Mouse (Mus musculus): ENCODE measurements around the gene Lsm14b. TPM values are rescaled to one million over a fixed set of nuclear protein-coding genes. Genes with fewer than 3 reads are reported as not detected.

Lsm14b gene
- total and polyA plus RNA-seq, 2 experiments from 2014 or later, result 23.6 to 118 TPM

GRCm38 (mm10) chr2:179978250-179978649 lies 46.5 kb upstream of the Lsm14b start:
- Histone ChIP-seq H3K36me3 (ENCODE audit: insufficient read depth, low read length) (no peaks in the 10 kb centered on the region), H3K9ac (replicated peaks; ENCODE audit: low read length, poor library complexity, severe bottlenecking) (no peak overlapping the region), H3K4me3 (ENCODE audit: low read depth, low read length) (no peak overlapping the region), H3K4me2 (ENCODE audit: low read depth, low read length, poor library complexity, severe bottlenecking) (no peak overlapping the region), H3K9me3 (ENCODE audit: low read length) (no peaks in the 10 kb centered on the region), H3K27ac (ENCODE audit: low read depth, low read length) (no peak overlapping the region), H3K27me3 (ENCODE audit: insufficient read depth, low read length) (no peaks in the 10 kb centered on the region), H3K4me1 (ENCODE audit: insufficient read depth, low read length) (peaks cover 14% of the 10 kb centered on the region)
- 76% methylated on average over 3 of the region's 3 CpGs for WGBS
- TF ChIP-seq CTCF (IDR thresholded peaks at IDR 0.05), result no peak
- DNase-seq (ENCODE audit: low spot score) (no peak), ATAC-seq (ENCODE audit: low FRiP score) (no peak)

GRCm38 (mm10) chr2:179979836-179980235 lies 45.0 kb upstream of the Lsm14b start:
- Histone ChIP-seq H3K4me3 (ENCODE audit: low read depth, low read length) (no peak overlapping the region), H3K36me3 (ENCODE audit: insufficient read depth, low read length) (no peaks in the 10 kb centered on the region), H3K27me3 (ENCODE audit: insufficient read depth, low read length) (no peaks in the 10 kb centered on the region), H3K4me2 (ENCODE audit: low read depth, low read length, poor library complexity, severe bottlenecking) (no peak overlapping the region), H3K27ac (ENCODE audit: low read depth, low read length) (no peak overlapping the region), H3K9ac (replicated peaks; ENCODE audit: low read length, poor library complexity, severe bottlenecking) (no peak overlapping the region), H3K9me3 (ENCODE audit: low read length) (no peaks in the 10 kb centered on the region), H3K4me1 (ENCODE audit: insufficient read depth, low read length) (no peaks in the 10 kb centered on the region)
- TF ChIP-seq CTCF (IDR thresholded peaks at IDR 0.05), result no peak
- WGBS, result 76% methylated on average over 8 of the region's 8 CpGs
- ATAC-seq (ENCODE audit: low FRiP score) (no peak), DNase-seq (ENCODE audit: low spot score) (no peak)

GRCm38 (mm10) chr2:179980616-179981015 lies 44.2 kb upstream of the Lsm14b start:
- Histone ChIP-seq H3K36me3 (ENCODE audit: insufficient read depth, low read length) (no peaks in the 10 kb centered on the region), H3K9ac (replicated peaks; ENCODE audit: low read length, poor library complexity, severe bottlenecking) (no peak overlapping the region), H3K27me3 (ENCODE audit: insufficient read depth, low read length) (no peaks in the 10 kb centered on the region), H3K9me3 (ENCODE audit: low read length) (no peaks in the 10 kb centered on the region), H3K4me3 (ENCODE audit: low read depth, low read length) (no peak overlapping the region), H3K27ac (ENCODE audit: low read depth, low read length) (no peak overlapping the region), H3K4me1 (ENCODE audit: insufficient read depth, low read length) (no peaks in the 10 kb centered on the region), H3K4me2 (ENCODE audit: low read depth, low read length, poor library complexity, severe bottlenecking) (no peak overlapping the region)
- 55% methylated on average over 4 of the region's 4 CpGs for WGBS
- no peak for TF ChIP-seq CTCF (IDR thresholded peaks at IDR 0.05)
- ATAC-seq (ENCODE audit: low FRiP score) (no peak), DNase-seq (ENCODE audit: low spot score) (no peak)

- TF ChIP-seq CTCF (IDR thresholded peaks at IDR 0.05), result no peak
- no peak overlapping the region for H3K4me2 ChIP-seq (ENCODE audit: low read depth, low read length, poor library complexity, severe bottlenecking)
- no peak overlapping the region for H3K4me3 ChIP-seq (ENCODE audit: low read depth, low read length)
- H3K9me3 ChIP-seq (ENCODE audit: low read length), result no peaks in the 10 kb centered on the region
- no peak overlapping the region for H3K27ac ChIP-seq (ENCODE audit: low read depth, low read length)
- WGBS, result 74% methylated on average over 3 of the region's 3 CpGs
- no peak overlapping the region for H3K9ac ChIP-seq (replicated peaks; ENCODE audit: low read length, poor library complexity, severe bottlenecking)
- ATAC-seq (ENCODE audit: low FRiP score) (no peak), DNase-seq (ENCODE audit: low spot score) (no peak)
- H3K4me1 ChIP-seq (ENCODE audit: insufficient read depth, low read length), result no peaks in the 10 kb centered on the region
- H3K27me3 ChIP-seq (ENCODE audit: insufficient read depth, low read length), result no peaks in the 10 kb centered on the region
- no peaks in the 10 kb centered on the region for H3K36me3 ChIP-seq (ENCODE audit: insufficient read depth, low read length)
Measured at GRCm38 (mm10) chr2:179982715-179983114, 42.1 kb upstream of the Lsm14b start.

- 46% methylated on average over 7 of the region's 7 CpGs for WGBS
- Histone ChIP-seq H3K4me1 (ENCODE audit: insufficient read depth, low read length) (no peaks in the 10 kb centered on the region), H3K4me2 (ENCODE audit: low read depth, low read length, poor library complexity, severe bottlenecking) (no peak overlapping the region), H3K4me3 (ENCODE audit: low read depth, low read length) (no peak overlapping the region), H3K27me3 (ENCODE audit: insufficient read depth, low read length) (no peaks in the 10 kb centered on the region), H3K9ac (replicated peaks; ENCODE audit: low read length, poor library complexity, severe bottlenecking) (no peak overlapping the region), H3K9me3 (ENCODE audit: low read length) (no peaks in the 10 kb centered on the region), H3K27ac (ENCODE audit: low read depth, low read length) (no peak overlapping the region), H3K36me3 (ENCODE audit: insufficient read depth, low read length) (no peaks in the 10 kb centered on the region)
- ATAC-seq (ENCODE audit: low FRiP score), result no peak
- no peak for DNase-seq (ENCODE audit: low spot score)
- no peak for TF ChIP-seq CTCF (IDR thresholded peaks at IDR 0.05)
Measured at GRCm38 (mm10) chr2:179984830-179985229, 40.0 kb upstream of the Lsm14b start.

GRCm38 (mm10) chr2:179985695-179986094 lies 39.1 kb upstream of the Lsm14b start:
- DNase-seq (ENCODE audit: low spot score) (no peak), ATAC-seq (ENCODE audit: low FRiP score) (no peak)
- no peak overlapping the region for H3K27ac ChIP-seq (ENCODE audit: low read depth, low read length)
- H3K36me3 ChIP-seq (ENCODE audit: insufficient read depth, low read length), result no peaks in the 10 kb centered on the region
- H3K4me1 ChIP-seq (ENCODE audit: insufficient read depth, low read length), result no peaks in the 10 kb centered on the region
- 88% methylated on average over 1 of the region's 1 CpGs for WGBS
- H3K9ac ChIP-seq (replicated peaks; ENCODE audit: low read length, poor library complexity, severe bottlenecking), result no peak overlapping the region
- TF ChIP-seq CTCF (IDR thresholded peaks at IDR 0.05), result no peak
- H3K4me3 ChIP-seq (ENCODE audit: low read depth, low read length), result no peak overlapping the region
- no peak overlapping the region for H3K4me2 ChIP-seq (ENCODE audit: low read depth, low read length, poor library complexity, severe bottlenecking)
- H3K27me3 ChIP-seq (ENCODE audit: insufficient read depth, low read length), result no peaks in the 10 kb centered on the region
- H3K9me3 ChIP-seq (ENCODE audit: low read length), result no peaks in the 10 kb centered on the region

Data from midbrain, postnatal 0 days (tissue).